Mouse (Mus musculus) adrenal gland, adult 18-20 months (tissue): ENCODE results near the gene Tmem231. TPM values are rescaled to one million over a fixed set of nuclear protein-coding genes. Genes with fewer than 3 reads are reported as not detected.

Experiments
- DNase-seq, 2 experiments: peaks; one replicate each; pipeline ENCODE4 v3.0.0; 2021 to 2022; ENCODE audit warnings: low spot score in 2 of 2
- long read RNA-seq, 2 experiments: library from polyadenylated mRNA; stranded (forward); transcript quantifications; one replicate each; pipeline ENCODE4 v2.0.0; 2021
- total RNA-seq, 2 experiments: library from RNA; stranded (reverse); gene quantifications; 1 replicate in 1 of 2; 2 replicates in 1 of 2; pipeline ENCODE4 v1.2.3; 2021

The Tmem231 gene
- 1 to 10 TPM; 5.3 to 5.7 TPM for total RNA-seq
- long read RNA-seq, experiment 1, transcript Tmem231-201 (7 exons, 2,984 nt) = major isoform, 7 of 7 reads
- long read RNA-seq, experiment 1, partial matches to known transcripts = 0 of 7 reads
- long read RNA-seq, experiment 1, other reads (novel, unspliced or antisense) = 0 of 7 reads
- long read RNA-seq, experiment 2, transcript Tmem231-201 (7 exons, 2,984 nt) = major isoform, 6 of 9 reads
- long read RNA-seq, experiment 2, partial matches to known transcripts = 0 of 9 reads
- long read RNA-seq, experiment 2, other reads (novel, unspliced or antisense) = 3 of 9 reads

- DNase-seq = peak; percentile 76 to 77
These were observed at the start of gene Tmem231 for GRCm38 (mm10) chr8:111933348-111934076. Gene Tmem231 (minus strand): TSS chr8:111933881.

DNA sequence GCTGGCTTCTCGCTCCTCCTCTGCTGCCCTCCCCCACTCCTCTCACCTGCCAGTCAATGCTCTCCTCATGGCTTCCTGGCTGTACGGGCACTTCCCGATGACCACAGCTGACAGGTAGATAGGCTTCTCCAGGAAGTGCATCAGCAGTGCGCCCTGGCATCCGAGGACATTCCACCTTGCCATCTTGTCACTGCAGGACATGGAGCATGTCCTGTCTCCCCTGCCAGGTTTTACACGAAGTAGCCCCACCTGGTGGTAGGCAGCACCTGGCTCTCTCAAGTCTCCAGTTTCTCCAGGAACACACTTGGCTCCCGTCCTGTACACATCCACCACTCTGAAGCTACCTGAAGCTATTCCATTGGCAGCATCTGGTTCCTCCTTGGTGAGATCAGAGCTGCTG is 48.4 kb upstream of the Tmem231 start:
- DNase-seq = no peak

GRCm38 (mm10) chr8:111978147-111978546 is 44.5 kb upstream of the Tmem231 start:
- no peak for DNase-seq

- DNase-seq = no peak
These were observed 42.6 kb upstream of the Tmem231 start for GRCm38 (mm10) chr8:111976326-111976725.

DNA sequence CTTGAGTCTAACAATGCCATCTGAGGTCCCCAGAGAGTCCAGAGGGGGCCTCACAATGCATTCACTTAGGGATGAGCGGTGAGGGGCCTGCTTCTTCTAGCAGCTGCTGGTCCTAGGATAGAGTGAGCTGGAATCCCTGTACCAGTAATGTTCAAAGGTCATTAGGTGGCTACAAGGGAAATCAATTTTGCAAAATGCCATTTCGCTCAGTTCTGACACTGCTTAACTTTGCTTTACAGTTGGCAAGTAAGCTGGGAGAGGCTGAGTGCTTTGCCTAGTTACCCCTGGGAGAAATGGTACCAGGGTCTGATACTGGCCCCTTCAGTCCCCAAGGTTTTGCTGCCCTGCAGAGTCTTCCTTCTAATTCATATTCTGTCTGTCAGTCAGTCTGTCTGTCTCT is 42.0 kb upstream of the Tmem231 start:
- no peak for DNase-seq

- DNase-seq = no peak
These were observed 40.5 kb upstream of the Tmem231 start for GRCm38 (mm10) chr8:111974138-111974537.

GRCm38 (mm10) chr8:111968991-111969390 is 35.3 kb upstream of the Tmem231 start:
- DNase-seq = no peak

- no peak for DNase-seq
These were observed 34.9 kb upstream of the Tmem231 start for GRCm38 (mm10) chr8:111968541-111968940.

GRCm38 (mm10) chr8:111967246-111967870 is 33.7 kb upstream of the Tmem231 start:
- DNase-seq = no peak

- no peak for DNase-seq
These were observed 31.3 kb upstream of the Tmem231 start for GRCm38 (mm10) chr8:111964849-111965561.

DNA sequence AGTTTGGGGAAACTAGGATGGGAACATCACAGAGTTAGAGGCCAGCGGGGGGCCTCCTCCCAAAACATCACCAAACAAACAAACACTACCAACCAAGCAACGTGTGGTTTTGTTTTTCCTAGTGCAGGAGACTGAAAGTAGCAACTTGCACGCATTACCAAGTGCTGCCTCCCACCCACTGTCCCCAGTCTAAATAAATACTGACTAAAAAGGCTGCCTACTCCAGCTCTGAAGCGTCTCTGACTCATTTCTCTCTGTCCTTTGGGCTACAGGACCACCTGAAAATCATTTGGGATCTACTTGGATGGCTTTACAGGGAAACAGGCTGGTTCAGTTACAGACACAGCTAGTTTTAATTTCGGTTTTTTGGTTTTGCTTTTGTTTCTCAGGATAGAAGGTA is 30.7 kb upstream of the Tmem231 start:
- no peak for DNase-seq

GRCm38 (mm10) chr8:111963546-111963945 is 29.9 kb upstream of the Tmem231 start:
- no peak for DNase-seq

GRCm38 (mm10) chr8:111963091-111963490 is 29.4 kb upstream of the Tmem231 start:
- DNase-seq = no peak

GRCm38 (mm10) chr8:111962589-111962988 is 28.9 kb upstream of the Tmem231 start:
- no peak for DNase-seq

- no peak for DNase-seq
These were observed 27.6 kb upstream of the Tmem231 start for GRCm38 (mm10) chr8:111961330-111961729.

DNA sequence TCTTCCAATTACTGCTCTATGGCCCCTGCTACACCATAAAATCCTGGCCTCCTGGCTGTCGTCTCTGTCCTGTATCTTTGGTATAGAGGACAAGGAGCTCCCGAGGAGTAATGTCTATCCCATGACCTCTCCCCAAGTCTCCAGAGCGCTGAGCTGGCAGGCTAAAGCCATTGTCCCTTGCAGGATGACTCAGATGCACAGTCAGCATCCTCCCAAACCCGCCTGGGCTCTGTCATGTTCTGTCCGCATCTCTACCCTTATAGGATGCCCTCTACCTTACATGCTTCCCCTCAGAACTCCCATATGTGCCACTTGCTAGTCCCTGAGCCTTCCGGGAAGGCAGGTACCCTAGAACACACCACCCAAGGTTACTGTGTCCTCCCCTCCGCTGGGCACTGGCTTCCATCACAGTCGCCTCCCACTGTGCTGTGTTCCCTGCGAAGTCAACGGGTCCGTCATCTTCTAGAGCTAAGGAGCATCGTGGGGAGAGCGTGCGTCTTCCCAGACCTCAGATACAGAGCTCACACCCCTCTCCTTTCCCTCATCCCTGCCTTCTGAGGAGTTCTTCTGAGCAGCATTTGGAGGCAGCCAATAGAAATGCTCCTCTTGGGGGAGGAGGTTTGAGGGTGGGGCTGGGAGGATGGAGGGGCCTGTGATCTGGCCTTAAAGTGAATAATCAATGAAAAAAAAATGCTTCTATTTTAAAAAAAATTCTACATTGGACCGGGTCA is 27.1 kb upstream of the Tmem231 start:
- DNase-seq = no peak

DNA sequence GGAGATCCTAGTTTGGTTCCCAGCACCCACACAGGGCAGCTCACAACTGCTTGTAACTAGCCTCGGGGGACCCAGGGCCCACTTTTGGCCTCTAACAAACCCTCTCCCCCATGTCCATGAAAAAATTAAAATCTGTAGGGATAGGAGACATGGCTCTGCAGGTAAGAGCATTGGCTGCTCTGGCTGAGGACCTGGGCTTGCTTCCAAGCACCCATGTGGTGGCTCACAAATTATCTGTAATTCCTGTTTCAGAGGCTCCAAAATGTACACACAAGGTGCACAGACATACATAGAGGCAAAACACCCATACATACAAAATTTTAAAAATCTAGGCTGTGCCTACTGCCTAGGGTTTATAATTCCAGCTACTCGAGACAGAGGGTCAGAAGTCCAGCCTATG is 23.6 kb upstream of the Tmem231 start:
- DNase-seq = no peak

GRCm38 (mm10) chr8:111955879-111956278 is 22.2 kb upstream of the Tmem231 start:
- no peak for DNase-seq

DNA sequence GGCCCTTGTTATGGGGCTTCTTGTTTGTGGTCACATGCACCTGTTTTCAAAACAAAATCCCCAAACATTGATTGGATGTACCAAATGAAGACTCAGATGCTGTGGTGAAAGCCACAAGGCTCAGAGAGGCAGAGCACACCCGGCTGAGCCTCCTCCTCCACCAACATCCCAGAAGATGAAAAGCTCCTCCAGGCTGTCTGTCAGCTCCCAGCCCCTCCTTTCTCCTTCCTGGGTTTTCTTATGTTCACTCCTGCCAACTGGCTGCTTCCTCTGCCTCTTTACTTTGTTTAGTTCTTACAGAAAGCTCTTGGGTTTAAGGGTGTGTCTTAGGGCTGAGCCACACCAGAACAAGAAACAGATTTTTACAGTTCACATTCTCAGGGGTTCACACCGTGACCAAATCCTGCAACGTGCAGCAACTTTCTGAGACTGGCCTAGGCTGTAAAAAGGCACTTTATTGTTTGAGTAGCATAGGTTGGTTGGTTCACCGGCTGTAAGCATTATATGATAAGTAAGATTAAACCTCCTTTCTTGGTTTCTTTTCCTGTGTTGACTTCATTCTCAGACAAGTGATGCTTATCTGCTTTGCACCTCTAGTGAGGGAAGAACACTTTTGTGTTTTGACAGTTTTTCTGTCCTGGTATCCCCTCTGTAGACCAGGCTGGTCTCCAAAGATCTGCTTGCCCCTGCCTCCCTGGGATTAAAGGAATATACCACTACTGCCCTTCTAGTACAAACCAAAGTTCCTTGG is 21.3 kb upstream of the Tmem231 start:
- no peak for DNase-seq

DNA sequence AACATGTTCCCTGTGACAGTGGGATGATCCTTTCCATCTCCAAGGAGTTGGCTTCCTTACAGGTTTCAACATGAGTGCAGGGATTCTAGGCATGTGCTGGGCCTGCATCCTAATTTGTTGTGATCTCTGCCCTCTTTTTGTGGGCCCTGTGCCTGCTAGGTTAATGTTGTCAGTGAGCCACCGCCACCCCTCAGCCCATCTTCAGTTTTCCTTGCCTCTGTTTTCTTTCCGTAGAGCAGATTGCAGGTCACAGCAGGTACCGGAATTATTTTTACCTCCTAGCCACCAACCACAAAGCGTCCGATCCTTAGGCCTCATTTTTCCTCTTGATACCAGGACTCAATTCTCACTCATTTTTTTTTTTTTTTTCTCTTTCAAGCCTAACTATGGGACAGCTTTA is 18.3 kb upstream of the Tmem231 start:
- no peak for DNase-seq
